Mouse (Mus musculus) brain, embryonic 14.5 days (tissue): ENCODE measurements around the gene Nipal1. TPM values are rescaled to one million over a fixed set of nuclear protein-coding genes. Genes with fewer than 3 reads are reported as not detected.
A peak's percentile ranks its signal among the peaks of the same experiment; 100 is the strongest.

Experiments
- DNase-seq: peaks from one replicate; pipeline ENCODE4 v3.0.0-alpha.2; 2011; ENCODE audit warnings: low read depth
- CTCF ChIP-seq: fragments of 200-500 bp; IDR thresholded peaks from 2 replicates; pipeline ENCODE4 v1.5.1; 2012; ENCODE audit warnings: inconsistent platforms, mild to moderate bottlenecking, moderate library complexity, borderline replicate concordance; ENCODE audit not compliant: insufficient read depth, insufficient read length; ENCODE audit errors: extremely low read depth
- POLR2A ChIP-seq: fragments of 200-500 bp; IDR thresholded peaks from 2 replicates; pipeline ENCODE4 v1.6.1; 2012; ENCODE audit warnings: mild to moderate bottlenecking, inconsistent platforms, borderline replicate concordance; ENCODE audit not compliant: poor library complexity, insufficient read depth, insufficient read length, severe bottlenecking; ENCODE audit errors: extremely low read depth
- polyA plus RNA-seq: library from polyadenylated mRNA; depleted of rRNA; stranded (reverse); fragments of >200 nt; gene quantifications from 2 replicates; pipeline ENCODE4 v1.2.3, GENCODE M21; 2012

Nipal1 gene
- polyA plus RNA-seq, 1 experiment: 0.52 TPM

- DNase-seq: no peak
- TF ChIP-seq POLR2A: no peak
- TF ChIP-seq CTCF: peak; percentile 43; the same call in 1 of the 2 replicates
These were observed 1.5 kb upstream of the Nipal1 start for GRCm38 (mm10) chr5:72646131-72646530.

- DNase-seq: no peak
- no peak for TF ChIP-seq POLR2A
- no peak for TF ChIP-seq CTCF
These were observed 599 bp upstream of the Nipal1 start for GRCm38 (mm10) chr5:72646996-72647395.

- DNase-seq: peak; percentile 21
- TF ChIP-seq CTCF (no peak), POLR2A (no peak)
These were observed 482 bp downstream of the Nipal1 start for GRCm38 (mm10) chr5:72647958-72648595.

GRCm38 (mm10) chr5:72648987-72649735 is 1.6 kb downstream of the Nipal1 start:
- TF ChIP-seq CTCF (no peak), POLR2A (no peak)
- DNase-seq: no peak

- TF ChIP-seq POLR2A (no peak), CTCF (no peak)
These were observed 5.6 kb downstream of the Nipal1 start for GRCm38 (mm10) chr5:72653068-72653674.

GRCm38 (mm10) chr5:72656270-72656791 is 8.7 kb downstream of the Nipal1 start:
- DNase-seq: no peak
- TF ChIP-seq POLR2A (no peak), CTCF (no peak)

More at GRCm38 (mm10) chr5:72653068-72653674, 5.6 kb downstream of the Nipal1 start:
- DNase-seq: peak; percentile 70

- DNase-seq: no peak
- TF ChIP-seq CTCF (no peak), POLR2A (no peak)
These were observed 10.8 kb downstream of the Nipal1 start for GRCm38 (mm10) chr5:72658375-72658774.

GRCm38 (mm10) chr5:72661051-72661781 is 13.6 kb downstream of the Nipal1 start:
- TF ChIP-seq CTCF (no peak), POLR2A (no peak)

GRCm38 (mm10) chr5:72664126-72664525 is 16.5 kb downstream of the Nipal1 start:
- DNase-seq: no peak
- TF ChIP-seq CTCF: no peak
- no peak for TF ChIP-seq POLR2A

More at GRCm38 (mm10) chr5:72661051-72661781, 13.6 kb downstream of the Nipal1 start:
- no peak for DNase-seq

- TF ChIP-seq CTCF: no peak
- no peak for TF ChIP-seq POLR2A
- no peak for DNase-seq
These were observed 17.3 kb downstream of the Nipal1 start for GRCm38 (mm10) chr5:72664854-72665253.

GRCm38 (mm10) chr5:72665281-72665680 is 17.7 kb downstream of the Nipal1 start:
- peak; percentile 78 for TF ChIP-seq CTCF
- no peak for TF ChIP-seq POLR2A
- DNase-seq: peak; percentile 60

- TF ChIP-seq CTCF: no peak
- no peak for TF ChIP-seq POLR2A
- peak; percentile 49 for DNase-seq
These were observed 18.8 kb downstream of the Nipal1 start for GRCm38 (mm10) chr5:72666428-72666827.
